Mouse (Mus musculus): ENCODE data around the gene Nectin4. TPM values are rescaled to one million over a fixed set of nuclear protein-coding genes. Genes with fewer than 3 reads are reported as not detected.
A peak's percentile ranks its signal among the peaks of the same experiment; 100 is the strongest.

Gene Nectin4
- polyA plus RNA-seq, 1 experiment from 2014 or later, result 43.7 TPM

GRCm38 (mm10) chr1:171412001-171412441 is 42.1 kb downstream of the Nectin4 start:
- Histone ChIP-seq H3K27ac (replicated peaks) (peak overlapping the region; percentile 97), H3K4me2 (replicated peaks) (peak overlapping the region; percentile 63), H3K9me3 (replicated peaks) (no peaks in the 10 kb centered on the region), H3K4me1 (peaks cover 15% of the 10 kb centered on the region), H3K36me3 (peaks cover 19% of the 10 kb centered on the region), H3K27me3 (peaks cover 18% of the 10 kb centered on the region), H3K4me3 (replicated peaks) (peak overlapping the region; percentile 95), H3K9ac (peak overlapping the region; percentile 96)
- under 1% methylated on average over 20 of the region's 20 CpGs for WGBS
- ATAC-seq (ENCODE audit: insufficient number of reproducible peaks, low FRiP score, low TSS enrichment, low read depth), result no peak

GRCm38 (mm10) chr1:171412446-171412845 is 42.5 kb downstream of the Nectin4 start:
- Histone ChIP-seq H3K4me1 (peaks cover 15% of the 10 kb centered on the region), H3K4me3 (replicated peaks) (peak overlapping the region; percentile 95), H3K9me3 (replicated peaks) (no peaks in the 10 kb centered on the region), H3K27ac (replicated peaks) (peak overlapping the region; percentile 97), H3K27me3 (peaks cover 18% of the 10 kb centered on the region), H3K36me3 (peaks cover 23% of the 10 kb centered on the region), H3K4me2 (replicated peaks) (peak overlapping the region; percentile 63), H3K9ac (peak overlapping the region; percentile 96)
- no peak for ATAC-seq (ENCODE audit: insufficient number of reproducible peaks, low FRiP score, low TSS enrichment, low read depth)
- WGBS, result 34% methylated on average over 3 of the region's 3 CpGs

DNA sequence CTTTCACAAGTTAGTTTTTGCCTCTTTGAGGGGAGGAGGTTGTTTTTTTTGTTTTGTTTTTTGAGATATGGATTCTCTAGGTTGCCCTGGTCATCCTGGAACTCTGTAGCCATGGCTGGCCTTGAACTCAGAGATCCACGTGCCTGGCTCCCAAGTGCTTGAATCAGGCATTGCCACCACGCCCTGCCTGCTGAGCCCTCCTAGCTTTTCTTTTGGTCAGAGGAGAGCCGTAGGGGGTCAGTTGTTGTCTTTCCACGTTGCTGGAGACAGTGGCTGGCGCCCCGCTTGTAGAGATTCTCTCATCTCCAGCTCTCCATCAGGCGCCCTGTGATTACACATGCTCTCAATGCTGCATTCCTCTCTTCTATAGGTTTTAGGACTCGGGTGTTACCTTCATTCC is 43.7 kb downstream of the Nectin4 start:
- ATAC-seq (ENCODE audit: insufficient number of reproducible peaks, low FRiP score, low TSS enrichment, low read depth), result no peak
- peaks cover 32% of the 10 kb centered on the region for H3K36me3 ChIP-seq
- H3K4me2 ChIP-seq (replicated peaks), result no peak overlapping the region
- peaks cover 11% of the 10 kb centered on the region; the same call in 1 of the 2 replicates for H3K27me3 ChIP-seq
- H3K9me3 ChIP-seq (replicated peaks), result no peaks in the 10 kb centered on the region
- peaks cover 15% of the 10 kb centered on the region for H3K4me1 ChIP-seq
- H3K27ac ChIP-seq (replicated peaks), result no peak overlapping the region
- WGBS, result 74% methylated on average over 8 of the region's 8 CpGs
- no peak overlapping the region for H3K4me3 ChIP-seq (replicated peaks)
- no peak overlapping the region for H3K9ac ChIP-seq

DNA sequence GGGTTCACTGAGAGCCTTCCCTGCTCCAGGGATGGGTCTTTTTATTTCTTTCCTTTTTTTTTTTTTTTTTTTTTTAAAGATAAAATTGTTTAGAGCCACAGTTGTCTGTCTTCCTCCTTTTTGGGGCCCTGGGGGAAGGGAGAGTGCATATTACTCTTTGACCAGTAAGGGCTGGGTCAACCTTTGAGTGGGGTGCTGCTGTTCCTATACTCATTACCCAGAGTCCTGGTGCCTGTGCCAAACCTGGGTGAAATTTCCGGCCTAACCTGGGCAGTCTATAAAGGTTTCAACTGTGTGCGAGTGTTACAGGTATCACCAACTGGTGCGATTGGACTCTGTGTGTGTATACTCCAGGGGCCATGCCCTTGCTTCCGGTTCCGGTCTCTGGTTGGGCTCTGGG is 48.8 kb downstream of the Nectin4 start, which contains the start of gene Tstd1:
Gene Tstd1, plus strand, starts transcription at position 213 of the 400 bp plus-strand sequence.
- Histone ChIP-seq H3K9me3 (replicated peaks) (no peaks in the 10 kb centered on the region), H3K4me3 (replicated peaks) (no peak within 1 kb of the TSS), H3K36me3 (peaks cover 48% of the 10 kb centered on the region), H3K27ac (replicated peaks) (no peak within 1 kb of the TSS), H3K9ac (no peak within 1 kb of the TSS), H3K27me3 (no peaks in the 10 kb centered on the region), H3K4me2 (replicated peaks) (no peak within 1 kb of the TSS), H3K4me1 (peaks cover 5% of the 10 kb centered on the region)
- ATAC-seq (ENCODE audit: insufficient number of reproducible peaks, low FRiP score, low TSS enrichment, low read depth), result no peak
- WGBS, result 88% methylated on average over 5 of the region's 5 CpGs

DNA sequence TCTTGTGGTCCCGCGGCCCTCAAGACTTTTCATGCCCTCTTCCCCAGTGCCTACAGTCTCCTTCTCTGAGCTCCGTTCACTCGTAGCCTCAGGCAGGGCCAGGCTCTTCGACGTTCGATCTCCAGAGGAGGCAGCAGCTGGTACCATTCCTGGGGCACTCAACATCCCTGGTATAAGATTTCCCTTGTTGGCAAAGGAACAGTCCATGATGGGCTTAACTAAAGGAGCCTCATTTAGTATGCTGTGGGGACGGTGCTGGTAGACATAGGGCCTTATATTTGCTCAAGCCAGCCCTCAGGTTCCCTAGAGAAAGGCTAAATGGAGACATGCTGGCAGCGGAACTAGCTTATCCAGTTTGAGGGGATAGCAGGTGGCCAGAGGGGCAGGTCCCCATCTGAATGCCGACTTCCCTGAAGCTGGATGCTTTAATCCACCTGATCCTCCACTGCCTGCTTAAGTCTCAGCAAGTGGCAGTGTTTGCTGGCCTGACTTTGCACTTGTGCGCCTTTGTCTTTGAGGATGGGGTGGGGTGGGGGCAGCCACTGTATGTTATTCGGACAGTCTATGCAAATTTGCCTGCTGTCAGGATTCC is 49.5 kb downstream of the Nectin4 start:
- H3K27me3 ChIP-seq, result no peaks in the 10 kb centered on the region
- H3K4me2 ChIP-seq (replicated peaks), result no peak overlapping the region
- peaks cover 4% of the 10 kb centered on the region; the same call in 1 of the 2 replicates for H3K4me1 ChIP-seq
- H3K4me3 ChIP-seq (replicated peaks), result no peak overlapping the region
- no peak overlapping the region for H3K27ac ChIP-seq (replicated peaks)
- 42% methylated on average over 12 of the region's 12 CpGs for WGBS
- peak; percentile 45; the same call in 1 of the 2 replicates for ATAC-seq (ENCODE audit: insufficient number of reproducible peaks, low FRiP score, low TSS enrichment, low read depth)
- no peak overlapping the region for H3K9ac ChIP-seq
- no peaks in the 10 kb centered on the region for H3K9me3 ChIP-seq (replicated peaks)
- peaks cover 48% of the 10 kb centered on the region for H3K36me3 ChIP-seq

- H3K9me3 ChIP-seq (replicated peaks), result no peaks in the 10 kb centered on the region
- ATAC-seq (ENCODE audit: insufficient number of reproducible peaks, low FRiP score, low TSS enrichment, low read depth), result no peak
- no peak overlapping the region for H3K4me2 ChIP-seq (replicated peaks)
- H3K9ac ChIP-seq, result no peak overlapping the region
- no peak overlapping the region for H3K27ac ChIP-seq (replicated peaks)
- whole genome bisulfite sequencing, result 73% methylated on average over 5 of the region's 5 CpGs
- no peaks in the 10 kb centered on the region for H3K27me3 ChIP-seq
- no peak overlapping the region for H3K4me3 ChIP-seq (replicated peaks)
- H3K4me1 ChIP-seq, result peaks cover 4% of the 10 kb centered on the region; the same call in 1 of the 2 replicates
- H3K36me3 ChIP-seq, result peaks cover 48% of the 10 kb centered on the region
These were observed 50.0 kb downstream of the Nectin4 start for GRCm38 (mm10) chr1:171419905-171420304.

DNA sequence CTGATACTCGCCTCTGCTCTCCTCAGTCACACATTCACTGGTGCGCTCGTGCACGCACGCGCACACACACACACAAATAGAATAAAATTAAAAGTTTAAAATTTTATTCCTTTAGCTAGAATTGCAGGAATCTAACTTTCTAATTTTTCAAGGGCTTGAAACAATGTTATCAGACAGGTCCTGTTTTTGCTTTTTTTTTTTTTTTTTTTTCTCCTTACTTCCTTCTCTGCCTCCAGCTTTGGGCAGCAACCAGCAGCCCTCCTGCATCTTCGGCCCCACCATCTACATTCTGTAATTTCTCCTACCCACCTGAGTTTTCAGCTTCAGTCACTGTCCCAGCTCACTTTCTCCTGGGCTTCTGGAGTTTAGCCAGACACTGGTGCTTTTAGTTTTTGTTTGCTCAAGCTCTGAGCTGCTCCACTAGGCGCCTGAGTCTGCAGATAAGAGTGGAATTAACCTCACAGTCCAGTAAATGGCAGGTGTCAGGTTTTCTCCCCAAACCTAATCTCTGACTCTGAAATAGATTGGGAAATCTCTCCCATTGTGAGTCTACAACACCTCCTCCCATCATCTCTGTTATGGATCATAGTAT is 52.7 kb downstream of the Nectin4 start:
- WGBS, result 88% methylated on average over 8 of the region's 8 CpGs
- Histone ChIP-seq H3K9me3 (replicated peaks) (no peaks in the 10 kb centered on the region), H3K27ac (replicated peaks) (no peak overlapping the region), H3K4me3 (replicated peaks) (no peak overlapping the region), H3K9ac (no peak overlapping the region), H3K27me3 (no peaks in the 10 kb centered on the region), H3K4me1 (peaks cover 4% of the 10 kb centered on the region; the same call in 1 of the 2 replicates), H3K36me3 (peaks cover 24% of the 10 kb centered on the region), H3K4me2 (replicated peaks) (no peak overlapping the region)
- no peak for ATAC-seq (ENCODE audit: insufficient number of reproducible peaks, low FRiP score, low TSS enrichment, low read depth)

DNA sequence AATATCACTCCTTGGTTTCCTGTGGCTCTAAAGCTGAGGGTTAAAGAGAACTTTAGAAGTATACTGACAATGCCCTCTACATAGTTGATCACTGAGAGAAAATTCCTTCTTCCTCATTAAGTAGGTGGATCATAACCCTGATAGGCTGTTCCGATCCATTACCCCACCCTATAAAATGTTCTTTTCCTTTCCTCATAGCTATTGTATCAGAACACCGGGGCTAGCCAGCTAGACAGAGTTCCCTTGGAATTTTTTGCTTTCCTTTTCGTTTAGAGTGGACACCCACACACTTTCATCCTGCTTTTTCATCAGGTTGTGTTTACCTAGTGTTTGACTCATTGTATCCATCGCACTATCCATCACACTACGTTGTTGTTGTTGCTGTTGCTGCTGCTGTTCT is 54.7 kb downstream of the Nectin4 start:
- Histone ChIP-seq H3K4me2 (replicated peaks) (no peak overlapping the region), H3K4me3 (replicated peaks) (no peak overlapping the region), H3K27me3 (no peaks in the 10 kb centered on the region), H3K9ac (no peak overlapping the region), H3K9me3 (replicated peaks) (0 out of 2 replicates have a peak, but pooled peaks cover 6% of the 10 kb centered on the region), H3K4me1 (no peaks in the 10 kb centered on the region), H3K36me3 (peaks cover 10% of the 10 kb centered on the region; the same call in 1 of the 2 replicates), H3K27ac (replicated peaks) (no peak overlapping the region)
- 69% methylated on average over 5 of the region's 5 CpGs for WGBS
- no peak for ATAC-seq (ENCODE audit: insufficient number of reproducible peaks, low FRiP score, low TSS enrichment, low read depth)

DNA sequence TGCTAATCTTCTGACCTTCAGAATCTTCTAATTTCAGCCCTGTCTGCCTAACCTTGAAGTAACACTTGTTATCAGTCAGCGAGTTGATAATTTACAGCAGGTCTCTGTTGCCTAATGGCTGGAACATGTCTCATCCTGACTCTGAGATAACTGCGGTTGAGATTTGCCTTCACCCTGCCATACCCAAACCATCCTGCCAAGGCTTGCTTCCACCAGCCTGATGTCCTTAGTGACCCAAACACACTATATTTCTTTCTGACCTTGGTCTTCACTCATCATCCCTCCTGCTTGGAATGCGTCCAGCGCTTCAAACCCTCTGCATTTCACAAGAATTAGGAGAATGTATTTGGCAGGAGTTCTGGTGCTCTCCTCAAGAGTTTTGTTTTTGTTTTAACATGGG is 55.2 kb downstream of the Nectin4 start:
- Histone ChIP-seq H3K4me3 (replicated peaks) (no peak overlapping the region), H3K36me3 (0 out of 2 replicates have a peak, but pooled peaks cover 6% of the 10 kb centered on the region), H3K4me1 (no peaks in the 10 kb centered on the region), H3K9me3 (replicated peaks) (0 out of 2 replicates have a peak, but pooled peaks cover 6% of the 10 kb centered on the region), H3K4me2 (replicated peaks) (no peak overlapping the region), H3K9ac (no peak overlapping the region), H3K27ac (replicated peaks) (no peak overlapping the region), H3K27me3 (no peaks in the 10 kb centered on the region)
- 64% methylated on average over 4 of the region's 4 CpGs for WGBS
- no peak for ATAC-seq (ENCODE audit: insufficient number of reproducible peaks, low FRiP score, low TSS enrichment, low read depth)

- 0 out of 2 replicates have a peak, but pooled peaks cover 3% of the 10 kb centered on the region for H3K4me1 ChIP-seq
- no peak overlapping the region for H3K4me2 ChIP-seq (replicated peaks)
- no peak overlapping the region for H3K4me3 ChIP-seq (replicated peaks)
- H3K36me3 ChIP-seq, result no peaks in the 10 kb centered on the region
- 0 out of 2 replicates have a peak, but pooled peaks cover 6% of the 10 kb centered on the region for H3K9me3 ChIP-seq (replicated peaks)
- WGBS, result 75% methylated on average over 5 of the region's 5 CpGs
- H3K9ac ChIP-seq, result no peak overlapping the region
- H3K27ac ChIP-seq (replicated peaks), result no peak overlapping the region
- ATAC-seq (ENCODE audit: insufficient number of reproducible peaks, low FRiP score, low TSS enrichment, low read depth), result no peak
- H3K27me3 ChIP-seq, result peaks cover 3% of the 10 kb centered on the region; the same call in 1 of the 2 replicates
These were observed 62.3 kb downstream of the Nectin4 start for GRCm38 (mm10) chr1:171432158-171432557.

GRCm38 (mm10) chr1:171435288-171435814 is 65.5 kb downstream of the Nectin4 start:
- Histone ChIP-seq H3K9me3 (replicated peaks) (no peaks in the 10 kb centered on the region), H3K36me3 (no peaks in the 10 kb centered on the region), H3K27me3 (peaks cover 22% of the 10 kb centered on the region), H3K9ac (no peak overlapping the region), H3K4me1 (peaks cover 18% of the 10 kb centered on the region; the same call in 1 of the 2 replicates), H3K27ac (replicated peaks) (no peak overlapping the region), H3K4me2 (replicated peaks) (no peak overlapping the region), H3K4me3 (replicated peaks) (no peak overlapping the region)
- 68% methylated on average over 7 of the region's 7 CpGs for WGBS
- no peak for ATAC-seq (ENCODE audit: insufficient number of reproducible peaks, low FRiP score, low TSS enrichment, low read depth)

Measured in embryonic facial prominence, embryonic 15.5 days (tissue).